Mouse (Mus musculus) activated CD4-positive, CD25-positive, alpha-beta regulatory T cell, adult 4 months (primary cell): ENCODE data around the gene Mbd5. TPM values are rescaled to one million over a fixed set of nuclear protein-coding genes. Genes with fewer than 3 reads are reported as not detected.
"Not testable (repeated sequence)": the region's sequence is repeated elsewhere in the genome, so short reads cannot be mapped to it uniquely, and the experiment has no call there.

Experiments used
- ATAC-seq: one replicate; pipeline ENCODE4 v1.8.0; 2017
- polyA plus RNA-seq, 2 experiments: library from polyadenylated mRNA; unstranded; fragments of 100-300 nt; shearing (Covaris generic); gene quantifications; one replicate each; pipeline ENCODE4 v1.2.1; 2017

Gene Mbd5
- polyA plus RNA-seq, 2 experiments from 2014 or later = 19.8 to 23.9 TPM

DNA sequence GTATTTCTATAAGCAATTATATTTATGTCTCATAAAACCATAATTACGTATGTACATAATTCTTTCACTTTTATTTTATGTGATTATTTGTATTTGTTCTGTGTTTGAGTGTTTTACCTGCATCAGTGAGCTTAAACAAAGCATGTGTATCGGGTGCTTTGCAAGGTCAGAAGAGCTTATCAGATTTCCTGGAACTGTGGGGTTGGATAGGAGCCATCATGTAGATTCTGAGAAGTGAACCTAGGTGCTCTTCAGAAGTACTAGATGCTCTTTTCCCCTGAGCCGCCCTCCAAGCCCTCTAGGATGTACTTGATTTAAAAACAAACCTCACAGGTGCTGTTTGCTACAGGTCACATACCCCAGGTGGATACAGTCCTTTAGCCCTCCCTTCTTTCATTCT is 227.7 kb downstream of the Mbd5 start:
- ATAC-seq = peak; percentile 82

DNA sequence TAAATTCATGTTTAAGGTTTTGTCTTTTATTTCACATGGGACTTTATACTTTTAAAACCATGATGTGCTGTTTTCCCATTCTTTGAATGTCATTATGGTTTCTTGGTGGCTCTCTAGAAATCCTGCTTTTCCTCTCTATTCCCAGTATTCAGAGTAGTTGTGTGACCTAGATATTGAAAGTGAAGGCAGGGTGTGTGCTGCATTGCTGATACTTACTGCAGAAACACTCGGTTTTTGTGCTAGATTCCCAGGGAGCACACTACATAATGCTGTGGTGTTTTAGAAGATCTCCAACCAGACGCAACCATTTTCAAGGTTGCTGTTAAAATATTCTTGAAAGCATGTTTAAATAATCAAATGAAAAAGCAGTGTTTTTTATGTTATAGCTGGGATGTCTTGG is 241.7 kb downstream of the Mbd5 start:
- ATAC-seq = no peak

DNA sequence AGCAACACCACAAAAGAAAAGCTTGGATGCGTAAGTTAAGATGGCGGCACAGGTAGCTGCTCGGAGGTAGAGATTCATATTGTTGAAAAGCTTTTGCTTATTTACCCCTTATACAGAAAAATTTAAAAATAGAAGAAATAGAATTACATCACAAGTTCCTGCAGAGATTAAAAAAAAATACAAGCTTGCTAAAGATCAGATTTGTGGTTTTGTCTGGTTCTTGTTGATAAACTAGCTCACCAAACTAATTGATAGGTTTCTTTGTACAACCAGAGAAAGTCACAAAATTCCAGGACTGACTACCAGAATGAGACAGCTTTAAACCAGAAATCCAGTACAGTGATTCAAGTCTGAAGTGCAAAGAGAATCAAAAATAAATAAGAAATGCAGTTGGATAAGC is 242.4 kb downstream of the Mbd5 start:
- ATAC-seq = no peak

DNA sequence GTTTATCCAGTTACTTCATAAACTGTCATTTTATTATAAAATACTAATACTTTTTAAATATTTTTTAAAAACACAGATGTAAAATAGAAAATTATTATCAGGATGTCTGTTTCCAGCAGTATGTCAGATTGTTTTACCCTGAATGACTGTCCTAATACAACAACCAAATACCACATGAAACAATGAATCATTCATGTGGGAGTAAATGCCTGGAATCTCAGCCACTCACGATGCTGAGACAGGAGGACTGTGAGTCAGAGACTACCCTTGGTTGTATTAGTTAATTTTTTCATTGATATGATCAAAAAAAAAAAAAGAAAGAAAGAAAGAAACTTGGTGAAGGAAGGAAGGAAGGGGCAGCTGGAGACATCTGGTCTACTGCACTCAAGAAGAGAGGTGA is 254.8 kb downstream of the Mbd5 start:
- no peak for ATAC-seq

DNA sequence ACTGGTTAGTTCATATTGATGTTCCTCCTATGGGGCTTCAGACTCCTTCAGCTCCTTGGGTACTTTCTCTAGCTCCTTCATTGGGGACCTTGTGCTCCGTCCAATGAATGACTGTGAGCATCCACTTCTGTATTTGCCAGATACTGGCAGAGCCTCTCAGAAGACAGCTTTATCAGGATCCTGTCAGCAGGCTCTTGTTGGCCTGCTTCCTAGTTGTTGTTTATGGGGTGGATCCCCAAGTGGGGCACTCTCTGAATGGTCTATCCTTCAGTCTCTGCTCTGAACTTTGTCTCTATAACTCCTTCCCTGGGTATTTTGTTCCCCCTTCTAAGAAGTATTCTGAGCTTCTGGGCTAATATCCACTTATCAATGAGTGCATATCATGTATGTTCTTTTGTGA is 256.4 kb downstream of the Mbd5 start:
- not testable (repeated sequence) for ATAC-seq

GRCm38 (mm10) chr2:49209349-49209748 is 260.0 kb downstream of the Mbd5 start:
- ATAC-seq = no peak

DNA sequence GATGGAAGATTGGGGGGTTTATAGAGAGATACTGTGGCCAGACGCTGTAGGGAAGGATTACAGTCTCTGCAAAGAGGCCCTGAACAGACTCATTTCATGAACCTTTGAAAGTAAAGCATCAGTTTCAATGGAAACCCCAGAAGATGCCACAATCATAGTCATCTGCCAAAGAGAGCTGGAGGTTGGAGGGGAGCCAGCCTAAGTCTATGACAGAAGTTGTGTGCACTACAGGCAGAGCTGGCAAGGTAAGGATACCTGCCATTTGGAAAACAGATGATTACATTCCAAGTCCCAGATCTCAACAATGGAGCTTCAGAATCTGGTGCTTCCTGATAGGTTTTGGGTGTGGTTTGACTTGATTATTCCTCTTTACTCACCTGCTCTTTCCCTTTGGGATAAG is 261.1 kb downstream of the Mbd5 start:
- ATAC-seq = no peak

DNA sequence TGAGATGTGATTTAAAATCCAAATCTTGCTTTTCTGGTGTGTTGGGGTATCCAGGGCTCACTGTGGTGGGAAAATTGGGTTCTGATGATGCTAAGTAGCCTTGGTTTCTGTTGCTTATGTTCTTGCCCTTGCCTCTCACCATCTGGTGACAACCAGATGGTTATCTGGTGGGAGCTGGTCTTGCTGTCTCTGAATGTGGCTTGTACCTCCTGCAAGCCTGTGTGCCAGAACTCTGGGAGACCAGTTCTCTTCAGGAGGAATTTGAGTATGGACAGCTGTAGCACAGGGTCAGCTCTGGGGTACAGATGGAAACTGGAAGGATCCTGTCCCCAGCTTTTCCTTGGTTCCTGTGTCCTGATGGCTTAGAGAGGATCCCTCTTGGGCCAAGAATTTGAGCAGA is 280.4 kb downstream of the Mbd5 start:
- ATAC-seq = no peak

DNA sequence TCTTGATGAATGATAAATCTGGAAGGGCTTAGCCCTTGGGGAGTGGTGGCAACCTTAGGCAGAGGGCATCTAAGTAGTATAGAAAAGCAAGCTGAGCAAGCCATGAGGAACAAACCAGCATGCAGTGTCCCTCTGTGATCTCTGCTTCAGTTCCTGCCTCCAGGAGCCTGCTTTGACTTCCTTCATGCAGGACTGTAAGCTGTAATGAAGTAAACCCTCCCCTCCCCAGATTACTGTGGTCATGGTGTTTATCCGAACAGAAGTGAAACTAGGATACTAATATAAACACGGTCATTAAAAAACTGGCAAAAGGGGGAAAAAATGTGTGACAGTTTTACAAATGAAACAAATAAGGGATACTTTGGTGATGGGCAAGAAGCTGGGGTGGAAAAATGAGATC is 284.8 kb downstream of the Mbd5 start:
- ATAC-seq = no peak

DNA sequence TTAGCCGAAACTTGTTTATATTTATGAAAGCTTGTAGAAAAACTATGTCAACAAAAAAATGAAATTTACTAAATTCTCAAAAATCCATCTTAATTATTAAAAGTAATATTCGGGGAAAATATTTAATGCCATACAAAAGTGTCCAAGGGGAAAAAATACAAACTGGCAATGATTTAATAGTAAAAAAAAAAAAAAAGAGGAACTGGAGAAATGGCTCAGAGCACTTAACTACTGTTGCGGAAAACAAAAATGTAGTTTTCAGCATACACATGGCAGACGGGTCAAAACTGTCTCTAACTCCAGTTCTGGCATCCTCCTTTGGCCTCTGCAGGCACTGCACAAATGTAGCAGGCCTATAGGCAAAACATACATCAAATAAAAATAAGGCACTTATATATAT is 292.4 kb downstream of the Mbd5 start:
- ATAC-seq = no peak

DNA sequence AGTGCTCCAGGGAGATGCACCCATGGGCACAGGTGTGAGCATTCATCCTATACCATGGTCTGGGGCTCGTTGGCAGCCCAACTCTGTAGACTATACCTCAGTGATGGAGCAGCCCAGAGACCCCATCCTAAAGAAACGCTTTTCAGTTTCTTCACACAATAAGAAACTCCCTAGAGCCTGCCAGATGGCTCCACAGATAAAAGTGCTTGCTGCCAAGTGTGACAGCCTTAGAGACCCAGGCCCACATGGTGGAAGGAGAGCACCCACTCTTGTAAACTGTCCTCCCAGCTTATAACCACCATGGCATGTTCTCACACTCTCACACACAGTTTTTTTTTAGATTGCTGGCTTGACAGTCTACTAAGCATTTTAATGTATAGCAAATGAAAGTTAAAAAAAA is 314.8 kb downstream of the Mbd5 start:
- no peak for ATAC-seq

GRCm38 (mm10) chr2:49272295-49272967 is 323.1 kb downstream of the Mbd5 start:
- ATAC-seq = no peak

DNA sequence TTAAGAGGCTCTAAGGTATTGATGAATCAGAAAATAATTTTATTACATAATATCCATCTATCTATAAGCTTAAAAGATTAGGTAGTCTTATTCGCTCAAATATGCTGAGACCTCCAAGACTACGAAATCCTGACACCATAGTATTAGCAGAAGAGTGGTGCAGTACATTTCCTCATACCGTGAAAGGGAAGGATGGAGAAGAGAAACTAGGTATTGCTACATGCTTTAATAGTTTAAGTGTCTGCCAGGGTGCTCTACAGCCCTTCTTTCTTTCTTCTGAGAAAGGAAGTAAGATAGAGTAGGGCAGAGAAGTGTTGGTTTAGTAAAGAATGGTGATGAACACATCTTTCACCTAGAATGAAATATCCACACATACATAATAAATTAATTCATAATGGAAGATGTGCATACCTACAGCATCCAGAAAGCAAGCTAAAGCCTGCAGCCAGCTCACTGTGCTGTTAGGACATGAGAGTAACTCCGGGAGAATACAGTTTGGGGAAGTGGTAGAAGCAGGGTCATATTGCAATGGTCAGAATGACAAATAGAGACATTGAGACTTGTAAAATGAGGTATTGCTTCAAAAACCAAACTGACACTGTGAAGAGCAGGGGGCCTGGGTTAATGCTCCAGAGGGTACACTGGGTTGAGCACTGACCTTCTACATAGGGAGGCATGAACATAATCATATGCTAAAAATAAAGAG is 326.9 kb downstream of the Mbd5 start:
- ATAC-seq = no peak

DNA sequence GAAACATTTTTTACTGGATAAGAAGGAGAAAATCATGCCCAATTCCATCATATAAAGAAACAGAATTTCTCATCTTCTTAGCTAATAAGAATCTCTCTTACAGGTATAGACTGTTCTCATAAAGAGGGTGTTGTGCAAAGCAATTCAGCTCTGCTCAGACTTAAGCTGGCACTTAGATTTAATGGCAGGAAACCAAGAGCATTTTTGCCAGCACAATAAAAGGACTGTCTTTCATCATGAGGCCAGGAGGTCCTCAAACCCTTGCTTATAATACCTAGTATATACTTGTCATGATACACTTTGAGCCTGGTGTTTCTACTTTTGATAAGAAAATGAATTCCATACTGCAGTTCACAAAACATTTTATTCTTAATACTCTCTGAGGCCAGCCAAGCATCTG is 331.2 kb downstream of the Mbd5 start:
- ATAC-seq = no peak

GRCm38 (mm10) chr2:49283583-49283982 is 334.3 kb downstream of the Mbd5 start:
- ATAC-seq = no peak

GRCm38 (mm10) chr2:49286965-49287364 is 337.7 kb downstream of the Mbd5 start:
- no peak for ATAC-seq

DNA sequence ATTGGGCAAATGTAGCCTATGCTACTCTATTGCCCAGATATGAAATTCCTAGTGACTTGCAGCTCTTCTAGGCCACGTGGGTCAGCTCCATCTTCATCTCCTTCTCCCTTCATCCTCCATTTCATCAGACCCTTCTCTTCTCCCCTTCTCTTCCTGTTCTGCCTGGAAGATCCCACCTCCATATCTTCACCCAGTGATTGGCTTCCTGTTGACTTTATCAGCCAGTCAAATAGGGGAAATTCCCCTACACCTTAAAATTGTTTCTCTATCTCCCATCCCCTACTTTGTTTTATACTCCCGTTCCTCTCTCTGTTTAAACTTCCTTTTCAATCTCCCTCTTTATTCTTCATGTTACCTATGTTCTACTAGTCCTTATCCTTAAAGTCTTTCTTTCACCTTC is 342.4 kb downstream of the Mbd5 start:
- ATAC-seq = peak; percentile 63

GRCm38 (mm10) chr2:49312629-49313447 is 363.5 kb downstream of the Mbd5 start:
- ATAC-seq = peak; percentile 100

GRCm38 (mm10) chr2:49333594-49333993 is 384.3 kb downstream of the Mbd5 start:
- ATAC-seq = no peak

GRCm38 (mm10) chr2:49335267-49335666 is 386.0 kb downstream of the Mbd5 start:
- ATAC-seq = no peak

- ATAC-seq = no peak
These were observed 395.0 kb downstream of the Mbd5 start for GRCm38 (mm10) chr2:49344287-49344686.

DNA sequence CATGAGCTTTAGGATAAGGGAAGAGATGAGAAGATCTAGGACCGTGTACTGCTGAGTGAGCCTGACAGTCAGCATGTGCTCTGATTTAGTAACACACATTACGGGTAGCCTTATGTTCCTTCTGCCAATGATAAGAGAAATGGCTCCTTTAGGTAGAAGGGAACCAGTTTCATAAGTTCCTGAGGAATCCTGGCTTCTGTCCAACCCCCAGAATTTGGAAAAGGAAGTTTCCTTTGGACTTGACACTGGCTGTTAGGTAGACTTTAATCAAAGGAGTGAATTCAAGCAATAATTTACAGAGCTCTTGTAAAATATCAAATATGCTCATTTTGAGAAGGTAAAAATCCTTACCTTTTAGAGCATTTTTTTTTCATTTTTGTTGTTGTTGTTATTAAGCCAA is 396.5 kb downstream of the Mbd5 start:
- no peak for ATAC-seq

DNA sequence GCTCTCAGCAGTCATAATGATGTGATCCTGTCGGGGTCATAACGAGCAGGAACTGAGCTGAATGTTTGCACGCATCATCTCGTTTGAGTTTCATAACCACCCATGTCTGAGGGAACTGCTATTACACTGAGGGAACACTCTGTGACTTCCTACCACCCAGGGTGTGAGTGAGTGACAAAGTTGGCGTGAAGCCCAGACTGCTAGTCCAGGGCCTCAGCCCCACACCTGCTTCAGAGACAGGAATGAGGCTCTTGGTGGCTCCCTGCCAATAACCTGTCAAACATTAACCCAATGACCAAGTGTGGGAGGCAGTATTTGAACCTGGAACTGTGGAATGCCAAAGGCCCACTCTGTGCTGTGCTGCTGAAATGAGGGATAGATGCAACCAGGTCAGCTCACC is 400.5 kb downstream of the Mbd5 start:
- no peak for ATAC-seq

- ATAC-seq = no peak
These were observed 401.5 kb downstream of the Mbd5 start for GRCm38 (mm10) chr2:49350852-49351251.
